Mouse (Mus musculus) midbrain, embryonic 15.5 days (tissue): ENCODE measurements around the gene Nt5c2. TPM values are rescaled to one million over a fixed set of nuclear protein-coding genes. Genes with fewer than 3 reads are reported as not detected.
A peak's percentile ranks its signal among the peaks of the same experiment; 100 is the strongest.

Experiments
- ATAC-seq: fragments of 200-750 bp; cut with Nextera tagmentation; replicated peaks from 2 replicates; pipeline ENCODE4 v1.8.0; 2017; ENCODE audit warnings: moderate TSS enrichment
- H3K27ac ChIP-seq: fragments of 300-500 bp; sonication (generic); 2 replicates; pipeline ENCODE4 v1.5.1; 2015; ENCODE audit warnings: mild to moderate bottlenecking, inconsistent platforms
- H3K27me3 ChIP-seq: fragments of 300-500 bp; sonication (generic); replicated peaks from 2 replicates; pipeline ENCODE4 v1.6.1; 2015; ENCODE audit warnings: inconsistent platforms
- H3K36me3 ChIP-seq: fragments of 300-500 bp; sonication (generic); replicated peaks from 2 replicates; pipeline ENCODE4 v1.6.1; 2015; ENCODE audit warnings: inconsistent platforms
- H3K4me1 ChIP-seq: fragments of 300-500 bp; sonication (generic); 2 replicates; pipeline ENCODE4 v1.6.1; 2015; ENCODE audit warnings: inconsistent platforms
- H3K4me2 ChIP-seq: fragments of 300-500 bp; sonication (generic); 2 replicates; pipeline ENCODE4 v1.6.1; 2015; ENCODE audit warnings: inconsistent platforms, mild to moderate bottlenecking, moderate library complexity
- H3K4me3 ChIP-seq: fragments of 300-500 bp; sonication (generic); 2 replicates; pipeline ENCODE4 v1.5.1; 2015; ENCODE audit warnings: mild to moderate bottlenecking, inconsistent platforms
- H3K9ac ChIP-seq: fragments of 300-500 bp; sonication (generic); 2 replicates; pipeline ENCODE4 v1.6.1; 2015; ENCODE audit warnings: mild to moderate bottlenecking, inconsistent platforms
- H3K9me3 ChIP-seq: fragments of 300-500 bp; sonication (generic); 2 replicates; pipeline ENCODE4 v1.6.1; 2016; ENCODE audit warnings: inconsistent platforms
- WGBS: fragments of 180-500 bp; shearing (Covaris S2); methylation state at CpG from one replicate; pipeline ENCODE4 v1.1.7; 2015; ENCODE audit warnings: mixed read lengths; 5-methylcytosine and 5-hydroxymethylcytosine counted together
- polyA plus RNA-seq: library from polyadenylated mRNA; unstranded; fragments of >200 nt; fragmentation: Nextera tagmentation; extraction: Ambion mirVana; gene quantifications from 2 replicates; pipeline ENCODE4 v1.2.1, GENCODE M21; 2015

Gene Nt5c2
- polyA plus RNA-seq, 1 experiment from 2014 or later, result 87.7 TPM

DNA sequence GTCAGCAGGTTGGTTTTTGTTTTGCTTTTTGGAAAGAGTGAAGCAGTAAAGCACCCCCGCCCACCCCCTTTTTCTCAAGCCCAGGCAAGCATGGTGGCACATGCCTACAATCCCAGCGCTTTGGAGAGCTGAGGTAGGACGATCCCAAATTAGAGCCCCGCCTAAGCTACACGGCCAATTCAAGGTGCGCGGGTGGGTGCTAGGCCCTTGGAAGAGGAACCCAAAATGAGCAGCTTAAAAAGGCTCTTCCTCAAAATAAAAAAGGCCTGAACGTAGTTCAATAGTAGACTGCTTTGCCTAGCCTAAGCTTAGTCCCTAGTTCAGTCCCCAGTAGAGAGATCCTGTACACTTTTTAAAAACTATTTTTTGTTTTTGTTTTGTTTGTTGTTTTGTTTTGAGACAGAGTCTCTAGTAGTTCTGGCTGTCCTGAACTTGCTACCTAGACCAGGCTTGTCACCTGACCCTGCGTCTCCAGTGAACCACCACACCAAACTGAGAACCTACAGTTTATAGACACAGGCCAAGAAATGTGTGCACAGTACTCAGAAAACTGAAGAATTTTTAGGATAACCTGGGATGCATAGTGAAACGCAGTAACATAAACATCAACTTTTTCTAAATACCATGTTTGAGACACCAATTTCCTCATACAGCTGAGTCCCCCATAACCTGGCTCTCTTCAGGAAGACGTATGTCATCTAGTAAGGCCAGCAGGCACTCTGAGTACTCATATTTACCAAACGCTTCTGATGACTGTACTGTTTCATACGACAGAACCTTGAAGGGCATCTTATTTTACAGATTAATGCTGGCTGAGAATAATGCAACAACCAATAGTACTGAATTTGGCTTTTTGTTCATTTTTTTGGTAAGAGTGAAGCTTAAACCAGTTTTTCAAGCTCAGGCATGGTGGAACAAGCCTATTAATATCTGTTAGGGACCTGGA, 54.6 kb downstream of the Nt5c2 start:
- Histone ChIP-seq H3K4me1 (peaks cover 28% of the 10 kb centered on the region), H3K36me3 (no peaks in the 10 kb centered on the region), H3K9ac (peak overlapping the region; percentile 90), H3K4me3 (peak overlapping the region; percentile 85), H3K4me2 (peak overlapping the region; percentile 68), H3K27ac (peak overlapping the region; percentile 99), H3K9me3 (no peaks in the 10 kb centered on the region), H3K27me3 (no peaks in the 10 kb centered on the region)
- WGBS, result 76% methylated on average over 13 of the region's 13 CpGs
- ATAC-seq, result no peak

DNA sequence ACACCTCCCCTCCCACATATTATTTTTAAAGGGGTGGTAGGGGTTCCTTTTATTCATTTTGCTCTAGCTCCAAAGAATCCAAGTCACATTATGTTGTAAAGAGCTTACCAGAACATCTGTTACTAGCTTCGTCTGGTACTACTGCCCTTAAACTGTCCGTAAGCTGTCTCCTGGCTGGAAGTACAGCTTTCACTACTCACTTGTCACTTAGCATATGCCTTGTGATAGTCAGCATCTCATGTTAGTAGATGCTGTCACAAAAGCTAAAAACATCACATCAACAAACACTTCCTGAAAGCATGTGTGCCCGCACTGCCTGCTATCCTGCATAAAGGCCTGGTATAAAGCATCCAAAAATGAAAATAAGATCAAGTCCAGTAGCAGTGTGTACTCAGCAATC, 55.4 kb downstream of the Nt5c2 start:
- Histone ChIP-seq H3K4me2 (no peak overlapping the region), H3K4me3 (no peak overlapping the region), H3K27ac (no peak overlapping the region), H3K9me3 (no peaks in the 10 kb centered on the region), H3K27me3 (no peaks in the 10 kb centered on the region), H3K36me3 (no peaks in the 10 kb centered on the region), H3K9ac (no peak overlapping the region), H3K4me1 (peaks cover 28% of the 10 kb centered on the region)
- ATAC-seq, result no peak
- WGBS, result 75% methylated on average over 3 of the region's 3 CpGs

DNA sequence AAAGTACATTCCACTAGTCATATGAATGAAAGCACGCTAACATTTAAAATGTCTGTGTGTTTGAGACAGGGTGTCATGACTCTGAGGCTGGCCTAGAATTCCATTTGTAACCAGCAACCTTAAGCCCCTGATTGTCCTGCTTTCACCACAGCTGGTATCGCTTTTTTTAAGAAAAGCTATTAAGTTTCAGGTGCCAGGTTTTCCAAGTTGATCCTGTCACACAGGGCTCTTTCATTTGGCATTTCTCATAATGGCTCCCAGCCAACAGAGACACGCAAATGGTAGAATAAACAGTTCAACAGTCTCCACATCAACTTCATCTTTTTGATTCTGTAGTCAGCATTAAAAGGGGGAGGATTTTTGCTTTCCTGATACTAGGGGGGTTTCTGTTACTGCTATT, 56.4 kb downstream of the Nt5c2 start:
- Histone ChIP-seq H3K4me2 (no peak overlapping the region), H3K9ac (no peak overlapping the region), H3K4me3 (no peak overlapping the region), H3K9me3 (no peaks in the 10 kb centered on the region), H3K4me1 (peaks cover 28% of the 10 kb centered on the region), H3K27me3 (no peaks in the 10 kb centered on the region), H3K36me3 (no peaks in the 10 kb centered on the region), H3K27ac (no peak overlapping the region)
- ATAC-seq, result no peak
- 69% methylated on average over 3 of the region's 3 CpGs for WGBS

DNA sequence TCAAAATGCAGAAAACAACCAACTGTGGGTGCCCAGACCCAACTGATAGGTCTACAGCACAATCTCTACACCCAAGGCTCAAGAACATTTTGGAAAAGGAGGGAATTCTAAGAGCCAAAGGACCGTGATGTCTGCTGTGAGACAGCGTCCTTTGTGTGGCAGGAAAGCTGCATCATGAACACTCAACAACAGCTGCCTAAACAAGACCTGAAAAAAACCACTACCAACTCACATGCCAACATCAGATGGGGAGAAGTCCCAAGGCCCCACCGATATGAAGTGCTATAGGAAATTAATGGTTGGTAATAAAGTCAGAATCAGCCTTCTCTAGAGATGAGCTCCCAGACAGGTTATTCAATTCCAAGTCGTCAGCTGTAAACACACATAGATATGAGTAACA, 57.0 kb downstream of the Nt5c2 start:
- WGBS, result 85% methylated on average over 4 of the region's 4 CpGs
- no peaks in the 10 kb centered on the region for H3K27me3 ChIP-seq
- no peak for ATAC-seq
- H3K27ac ChIP-seq, result no peak overlapping the region
- no peaks in the 10 kb centered on the region for H3K36me3 ChIP-seq
- H3K4me1 ChIP-seq, result peaks cover 27% of the 10 kb centered on the region
- no peak overlapping the region for H3K9ac ChIP-seq
- H3K4me2 ChIP-seq, result no peak overlapping the region
- no peak overlapping the region for H3K4me3 ChIP-seq
- H3K9me3 ChIP-seq, result no peaks in the 10 kb centered on the region

DNA sequence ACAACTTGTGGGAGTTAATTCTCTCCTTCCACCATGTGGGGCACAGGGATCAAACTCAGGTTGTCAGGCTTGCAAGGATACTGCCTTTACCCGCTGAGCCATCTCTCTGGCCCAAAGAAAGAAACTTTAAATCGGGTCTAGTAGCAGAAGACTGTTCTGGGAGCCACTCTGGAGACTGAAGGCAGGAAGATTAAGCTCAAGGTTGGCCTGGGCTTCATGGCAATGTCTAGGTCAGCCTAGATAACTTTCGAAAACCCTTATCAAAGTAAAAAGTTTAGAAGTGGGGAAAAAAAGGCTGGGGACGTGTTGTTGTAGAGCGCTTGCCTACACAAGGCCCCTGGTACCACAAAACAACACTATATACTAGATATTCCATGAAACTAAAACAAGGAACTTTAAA, 58.0 kb downstream of the Nt5c2 start:
- no peak for ATAC-seq
- H3K4me3 ChIP-seq, result no peak overlapping the region
- no peak overlapping the region for H3K27ac ChIP-seq
- WGBS, result 89% methylated on average over 5 of the region's 5 CpGs
- H3K4me1 ChIP-seq, result peaks cover 24% of the 10 kb centered on the region
- H3K9ac ChIP-seq, result no peak overlapping the region
- no peaks in the 10 kb centered on the region for H3K36me3 ChIP-seq
- H3K9me3 ChIP-seq, result no peaks in the 10 kb centered on the region
- no peaks in the 10 kb centered on the region for H3K27me3 ChIP-seq
- no peak overlapping the region for H3K4me2 ChIP-seq

DNA sequence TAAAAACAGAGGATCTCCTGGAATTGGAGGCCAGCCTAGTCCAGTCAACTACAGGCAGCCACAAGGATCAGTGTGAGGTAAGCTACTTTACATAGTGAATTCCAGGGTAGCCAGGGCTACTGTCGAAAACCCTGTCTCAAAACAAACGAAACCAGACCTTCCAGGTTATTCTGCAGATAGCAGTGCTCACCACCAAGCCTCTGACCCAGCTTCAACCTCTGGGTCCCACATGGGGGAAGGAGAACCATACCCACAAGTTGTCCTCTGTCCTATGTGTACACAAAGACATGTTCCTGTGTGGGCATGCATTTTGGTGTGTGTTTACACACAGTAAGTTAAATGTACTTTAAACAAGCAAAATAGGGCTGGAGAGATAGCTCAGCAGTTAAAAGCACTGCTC, 58.5 kb downstream of the Nt5c2 start:
- no peak overlapping the region for H3K4me2 ChIP-seq
- H3K27ac ChIP-seq, result no peak overlapping the region
- no peak overlapping the region for H3K9ac ChIP-seq
- ATAC-seq, result no peak
- no peaks in the 10 kb centered on the region for H3K27me3 ChIP-seq
- no peak overlapping the region for H3K4me3 ChIP-seq
- H3K36me3 ChIP-seq, result no peaks in the 10 kb centered on the region
- H3K9me3 ChIP-seq, result no peaks in the 10 kb centered on the region
- peaks cover 24% of the 10 kb centered on the region for H3K4me1 ChIP-seq
- WGBS, result 83% methylated on average over 2 of the region's 2 CpGs

DNA sequence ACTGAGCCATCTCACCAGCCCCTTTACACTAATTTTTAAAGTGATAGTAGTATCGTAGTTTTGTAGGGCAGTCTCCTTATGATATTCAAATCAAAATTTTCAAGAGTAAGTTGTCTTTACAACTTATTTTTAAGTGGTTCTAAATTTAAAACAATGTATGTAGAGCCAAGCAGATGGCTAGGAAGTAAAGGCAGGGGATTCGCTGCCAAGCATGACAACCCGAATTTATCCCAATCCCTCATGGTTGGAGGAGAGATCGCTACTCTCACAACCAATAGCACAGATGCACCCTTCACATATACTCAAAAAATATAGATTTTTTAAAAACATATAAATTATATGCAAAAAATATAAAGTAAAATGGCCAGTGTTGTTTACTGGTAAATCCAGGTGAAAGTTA, 59.3 kb downstream of the Nt5c2 start:
- ATAC-seq, result no peak
- peaks cover 21% of the 10 kb centered on the region for H3K4me1 ChIP-seq

DNA sequence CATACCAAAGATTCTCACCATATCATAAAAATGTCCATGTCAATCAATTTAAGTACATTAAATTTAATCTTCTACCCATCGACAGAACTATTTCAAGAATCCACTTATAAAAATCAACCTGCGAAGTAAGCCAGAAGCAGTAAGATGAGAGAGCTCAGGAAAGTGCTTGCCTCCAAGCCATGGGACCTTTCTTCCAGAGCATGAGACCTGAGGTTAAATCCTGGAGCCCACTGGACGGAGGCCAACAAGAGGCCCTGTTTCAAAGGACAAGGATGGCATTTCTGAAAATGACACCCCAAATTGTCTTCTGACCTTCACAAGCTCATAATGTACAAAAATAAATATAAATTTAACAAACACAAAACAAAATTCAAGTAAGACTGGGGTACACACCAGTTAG, 61.4 kb downstream of the Nt5c2 start:
- Histone ChIP-seq H3K4me3 (no peak overlapping the region), H3K9ac (no peak overlapping the region), H3K4me2 (no peak overlapping the region), H3K36me3 (no peaks in the 10 kb centered on the region; the same call in 1 of the 2 replicates), H3K27ac (no peak overlapping the region), H3K4me1 (0 out of 2 replicates have a peak, but pooled peaks cover 5% of the 10 kb centered on the region), H3K9me3 (no peaks in the 10 kb centered on the region), H3K27me3 (no peaks in the 10 kb centered on the region)
- no peak for ATAC-seq
- WGBS, result 89% methylated on average over 3 of the region's 3 CpGs

More for the DNA sequence above, 59.3 kb downstream of the Nt5c2 start:
- Histone ChIP-seq H3K9ac (no peak overlapping the region), H3K27ac (no peak overlapping the region), H3K27me3 (no peaks in the 10 kb centered on the region), H3K36me3 (no peaks in the 10 kb centered on the region; the same call in 1 of the 2 replicates), H3K4me3 (no peak overlapping the region), H3K4me2 (no peak overlapping the region), H3K9me3 (no peaks in the 10 kb centered on the region)
- WGBS, result 98% methylated on average over 4 of the region's 4 CpGs

DNA sequence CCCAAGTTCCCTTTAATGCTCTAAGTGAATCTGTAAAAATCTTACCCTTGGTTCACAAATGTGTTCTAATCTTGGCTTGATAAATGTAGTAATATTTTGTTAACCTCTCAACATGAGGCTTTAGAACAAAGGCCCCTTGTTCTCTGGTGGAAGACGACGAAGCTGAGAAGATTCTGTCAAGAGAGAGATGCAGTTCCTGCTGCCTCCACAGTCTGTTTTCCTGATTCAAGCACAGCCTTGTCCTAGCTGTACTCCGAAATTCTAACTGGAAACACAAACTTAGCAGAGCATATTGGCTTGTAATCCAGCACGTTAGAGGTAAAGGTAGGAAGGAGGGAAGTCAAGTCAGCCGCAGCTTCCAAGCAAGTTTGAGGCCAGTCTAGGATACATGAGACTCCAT, 62.0 kb downstream of the Nt5c2 start:
- Histone ChIP-seq H3K36me3 (no peaks in the 10 kb centered on the region; the same call in 1 of the 2 replicates), H3K27ac (no peak overlapping the region), H3K27me3 (no peaks in the 10 kb centered on the region), H3K4me3 (no peak overlapping the region), H3K4me2 (no peak overlapping the region), H3K9me3 (no peaks in the 10 kb centered on the region), H3K4me1 (0 out of 2 replicates have a peak, but pooled peaks cover 2% of the 10 kb centered on the region), H3K9ac (no peak overlapping the region)
- WGBS, result 75% methylated on average over 5 of the region's 5 CpGs
- no peak for ATAC-seq

DNA sequence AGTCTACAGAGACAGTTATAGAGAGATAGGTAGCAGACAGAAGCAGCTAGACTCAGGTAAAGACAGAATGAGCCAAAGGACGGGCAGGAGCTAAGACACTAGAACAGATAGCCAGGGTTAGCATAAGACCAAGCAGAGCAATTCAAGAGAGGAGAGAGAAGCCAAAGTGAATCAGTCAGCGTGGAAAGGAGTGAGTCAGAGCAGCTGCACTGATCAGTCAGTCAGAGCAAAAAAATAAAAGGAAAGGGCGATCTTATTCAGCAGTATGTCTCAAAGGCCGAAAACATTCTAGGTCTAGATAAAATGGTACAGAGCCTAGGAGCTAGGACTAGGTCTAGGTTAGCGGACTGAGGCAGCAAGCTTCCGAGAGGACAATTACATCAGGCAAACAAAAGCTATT, 70.6 kb downstream of the Nt5c2 start:
- H3K9me3 ChIP-seq, result no peaks in the 10 kb centered on the region
- H3K27me3 ChIP-seq, result no peaks in the 10 kb centered on the region
- ATAC-seq, result no peak
- WGBS, result 89% methylated on average over 6 of the region's 6 CpGs
- H3K4me3 ChIP-seq, result no peak overlapping the region
- no peak overlapping the region for H3K4me2 ChIP-seq
- H3K36me3 ChIP-seq, result no peaks in the 10 kb centered on the region; the same call in 1 of the 2 replicates
- no peaks in the 10 kb centered on the region for H3K4me1 ChIP-seq
- H3K27ac ChIP-seq, result no peak overlapping the region
- H3K9ac ChIP-seq, result no peak overlapping the region

DNA sequence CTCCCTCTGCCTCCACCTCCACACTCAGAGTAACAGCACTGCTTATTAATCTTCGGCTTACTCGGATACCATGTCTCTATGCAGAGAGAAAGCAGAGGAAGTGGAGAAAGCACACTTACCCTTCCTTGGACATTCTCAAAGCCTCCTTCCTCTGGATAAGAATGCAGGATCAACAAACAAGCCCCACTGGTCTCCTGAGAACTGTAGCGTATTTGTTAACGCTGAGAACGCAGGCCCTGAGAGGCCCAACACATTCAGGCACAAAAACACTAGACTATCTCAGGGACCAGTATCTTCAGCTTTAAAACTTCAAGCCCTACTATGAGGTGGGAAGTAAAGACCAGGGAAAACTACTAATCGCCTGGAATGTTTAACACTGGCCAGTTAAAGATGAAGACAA, 77.8 kb downstream of the Nt5c2 start:
- no peaks in the 10 kb centered on the region; the same call in 1 of the 2 replicates for H3K36me3 ChIP-seq

DNA sequence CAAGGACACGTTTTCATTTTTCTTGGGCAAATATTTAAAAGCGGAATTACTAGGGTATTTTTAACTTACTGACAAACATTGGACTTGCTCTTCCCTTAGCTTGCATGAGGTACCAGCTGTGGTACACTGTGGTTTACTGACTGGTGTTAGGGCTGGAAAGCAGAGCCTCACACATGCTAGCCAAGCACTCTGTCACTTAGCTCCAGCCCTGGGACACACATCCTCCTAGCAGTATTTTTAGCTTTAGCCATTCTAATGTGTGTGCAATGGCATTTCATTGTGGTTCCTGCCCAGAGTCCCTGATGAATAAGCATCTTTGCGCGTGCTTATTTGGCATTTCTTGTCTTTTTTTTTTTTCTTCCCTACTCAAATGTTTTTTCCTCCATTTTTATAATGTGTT, 80.9 kb downstream of the Nt5c2 start:
- H3K4me3 ChIP-seq, result no peak overlapping the region
- no peaks in the 10 kb centered on the region for H3K36me3 ChIP-seq
- no peak overlapping the region for H3K9ac ChIP-seq
- H3K27ac ChIP-seq, result no peak overlapping the region
- H3K4me1 ChIP-seq, result peaks cover 5% of the 10 kb centered on the region; the same call in 1 of the 2 replicates
- WGBS, result 83% methylated on average over 4 of the region's 4 CpGs
- H3K27me3 ChIP-seq, result no peaks in the 10 kb centered on the region
- no peak overlapping the region for H3K4me2 ChIP-seq
- H3K9me3 ChIP-seq, result no peaks in the 10 kb centered on the region
- no peak for ATAC-seq

More for the DNA sequence above, 77.8 kb downstream of the Nt5c2 start:
- WGBS, result 42% methylated on average over 6 of the region's 6 CpGs
- Histone ChIP-seq H3K4me1 (peaks cover 5% of the 10 kb centered on the region; the same call in 1 of the 2 replicates), H3K9ac (no peak overlapping the region), H3K27me3 (no peaks in the 10 kb centered on the region), H3K4me2 (no peak overlapping the region), H3K4me3 (no peak overlapping the region), H3K9me3 (no peaks in the 10 kb centered on the region), H3K27ac (peak overlapping the region; percentile 62)
- no peak for ATAC-seq

DNA sequence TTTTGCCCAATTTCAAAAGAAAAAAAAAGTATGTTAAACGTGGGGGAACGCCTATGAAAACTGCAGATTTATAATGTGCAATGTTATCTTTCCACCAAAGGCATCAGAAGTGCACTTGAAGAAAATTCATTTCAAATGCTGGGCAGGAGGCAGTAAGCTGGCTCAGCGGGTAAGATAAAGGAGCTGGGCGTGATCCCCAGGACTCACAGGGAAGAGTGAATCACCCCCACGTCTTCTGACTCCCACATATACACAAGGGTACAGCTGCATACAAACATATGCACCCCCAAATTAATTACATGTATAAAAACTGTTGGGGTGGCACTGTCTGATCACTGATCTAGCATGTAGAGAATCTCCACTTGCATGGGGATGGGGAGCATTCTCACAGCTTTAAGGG, 82.3 kb downstream of the Nt5c2 start:
- no peaks in the 10 kb centered on the region for H3K27me3 ChIP-seq
- no peak for ATAC-seq
- no peaks in the 10 kb centered on the region for H3K9me3 ChIP-seq
- WGBS, result 78% methylated on average over 5 of the region's 5 CpGs
- no peaks in the 10 kb centered on the region for H3K36me3 ChIP-seq
- H3K4me1 ChIP-seq, result peaks cover 6% of the 10 kb centered on the region; the same call in 1 of the 2 replicates
- H3K4me2 ChIP-seq, result no peak overlapping the region
- H3K9ac ChIP-seq, result no peak overlapping the region
- H3K27ac ChIP-seq, result 0 out of 2 replicates have a peak overlapping the region, but pooled peaks have one; percentile 15
- no peak overlapping the region for H3K4me3 ChIP-seq
